Mouse (Mus musculus) heart, adult 2 months (tissue): ENCODE data around the gene Ttpal. TPM values are rescaled to one million over a fixed set of nuclear protein-coding genes. Genes with fewer than 3 reads are reported as not detected.

Experiments used
- DNase-seq, 2 experiments: peaks; one replicate each; pipeline ENCODE4 v3.0.0; 2021
- H3K27ac ChIP-seq: fragments of 200-600 bp; 2 replicates; pipeline ENCODE4 v1.8.1; 2022
- H3K27me3 ChIP-seq: fragments of 200-500 bp; 2 replicates; pipeline ENCODE4 v1.6.1; 2012; ENCODE audit warnings: mild to moderate bottlenecking, low read length, inconsistent platforms, mixed read lengths; ENCODE audit not compliant: control insufficient read depth, insufficient read depth
- H3K36me3 ChIP-seq: fragments of 200-500 bp; 2 replicates; pipeline ENCODE4 v1.6.1; 2012; ENCODE audit warnings: low read length, inconsistent platforms; ENCODE audit not compliant: control insufficient read depth, insufficient read depth
- H3K4me1 ChIP-seq: fragments of 200-500 bp; 2 replicates; pipeline ENCODE4 v1.6.1; 2011; ENCODE audit warnings: low read length; ENCODE audit not compliant: control insufficient read depth, insufficient read depth
- H3K4me3 ChIP-seq: fragments of 200-600 bp; 2 replicates; pipeline ENCODE4 v1.8.1; 2022
- H3K79me2 ChIP-seq: fragments of 200-500 bp; replicated peaks from 2 replicates; pipeline ENCODE4 v1.6.1; 2012; ENCODE audit warnings: mild to moderate bottlenecking, inconsistent platforms, low read length, moderate library complexity, mixed read lengths; ENCODE audit not compliant: control insufficient read depth, insufficient read depth
- H3K9ac ChIP-seq: fragments of 200-500 bp; 2 replicates; pipeline ENCODE4 v1.6.1; 2012; ENCODE audit warnings: low read depth, mild to moderate bottlenecking, control low read depth, inconsistent platforms, low read length, mixed read lengths
- CTCF ChIP-seq: fragments of 200-600 bp; IDR thresholded peaks from 2 replicates; pipeline ENCODE4 v1.8.1; 2022; ENCODE audit warnings: antibody characterized with exemption, mild to moderate bottlenecking, moderate library complexity
- EP300 ChIP-seq: fragments of 200-500 bp; IDR thresholded peaks from 2 replicates; pipeline ENCODE4 v1.6.1; 2011; ENCODE audit warnings: low read depth, low read length, control low read depth; ENCODE audit not compliant: insufficient read depth
- POLR2A ChIP-seq: fragments of 200-500 bp; IDR thresholded peaks from 2 replicates; pipeline ENCODE4 v1.6.1; 2011; ENCODE audit warnings: mild to moderate bottlenecking, low read depth, low read length, control low read depth; ENCODE audit not compliant: insufficient read depth
- WGBS: fragments of 180-500 bp; shearing (Covaris S2); methylation state at CpG from one replicate; pipeline ENCODE4 v1.1.7; 2018; 5-methylcytosine and 5-hydroxymethylcytosine counted together
- intact Hi-C: fragments of 180-260 bp; cut with DNase I; formaldehyde crosslinking; loops from one replicate; pipeline ENCODE4 v1.15.1; 2025
- long read RNA-seq: library from polyadenylated mRNA; stranded (forward); transcript quantifications from one replicate; pipeline ENCODE4 v2.0.0, GENCODE M21; 2021
- polyA plus RNA-seq: library from polyadenylated mRNA; depleted of rRNA; stranded (reverse); fragments of >200 nt; gene quantifications from 2 replicates; pipeline ENCODE4 v1.2.3, GENCODE M21; 2012; rRNA removed
- total RNA-seq, 2 experiments: library from RNA; stranded (reverse); gene quantifications; 2 replicates each; pipeline ENCODE4 v1.2.3; 2021

Gene Ttpal
- 10 to 100 TPM; 11.0 to 13.6 TPM for total RNA-seq
- polyA plus RNA-seq, result 10.2 and 11.0 TPM in 2 replicates
- long read RNA-seq, full-length matches to known transcripts, result 6 of 15 reads
- long read RNA-seq, partial matches to known transcripts, result 0 of 15 reads
- long read RNA-seq, other reads (novel, unspliced or antisense), result 9 of 15 reads

GRCm38 (mm10) chr2:163602101-163602971 is at the start of gene Ttpal:
TSS of gene Ttpal (plus strand) at chr2:163602314.
- Histone ChIP-seq H3K27ac (peak within 1 kb of the TSS; percentile 96), H3K36me3 (peaks cover 3% of the 10 kb centered on the region; the same call in 1 of the 2 replicates), H3K4me1 (peaks cover 6% of the 10 kb centered on the region), H3K9ac (peak within 1 kb of the TSS; percentile 94), H3K27me3 (no peaks in the 10 kb centered on the region), H3K4me3 (peak within 1 kb of the TSS; percentile 96), H3K79me2 (no peaks in the 10 kb centered on the region)
- under 1% methylated on average over 57 of the region's 57 CpGs for WGBS
- TF ChIP-seq EP300 (peak; percentile 66; the same call in 1 of the 2 replicates), CTCF (peak; percentile 84), POLR2A (peak; percentile 75)
- intact Hi-C loops, result loop anchor here (1.0 to 10.0 kb wide), 3 partner anchors 42 to 182 kb away; partner anchors contain the start of gene Serinc3
- peak; percentile 91 to 92 for DNase-seq

GRCm38 (mm10) chr2:163552518-163552929 is 49.6 kb upstream of the Ttpal start:
- TF ChIP-seq EP300 (no peak), CTCF (no peak), POLR2A (no peak)
- H3K4me3 ChIP-seq, result no peak overlapping the region
- no peaks in the 10 kb centered on the region for H3K27me3 ChIP-seq
- H3K36me3 ChIP-seq, result no peaks in the 10 kb centered on the region
- no peak overlapping the region for H3K9ac ChIP-seq
- intact Hi-C loops, result no loop called here
- DNase-seq, result no peak
- no peaks in the 10 kb centered on the region for H3K4me1 ChIP-seq
- H3K79me2 ChIP-seq, result no peaks in the 10 kb centered on the region
- H3K27ac ChIP-seq, result no peak overlapping the region
- WGBS, result 69% methylated on average over 8 of the region's 8 CpGs

- WGBS, result 74% methylated on average over 4 of the region's 4 CpGs
Measured at GRCm38 (mm10) chr2:163554425-163554982, 47.6 kb upstream of the Ttpal start.

GRCm38 (mm10) chr2:163554996-163555395 is 47.1 kb upstream of the Ttpal start:
- intact Hi-C loops, result no loop called here
- 46% methylated on average over 6 of the region's 6 CpGs for whole genome bisulfite sequencing
- no peak for DNase-seq
- TF ChIP-seq POLR2A, result no peak
- no peak for TF ChIP-seq CTCF
- TF ChIP-seq EP300, result no peak
- H3K4me3 ChIP-seq, result no peak overlapping the region
- no peaks in the 10 kb centered on the region for H3K4me1 ChIP-seq
- no peaks in the 10 kb centered on the region for H3K79me2 ChIP-seq
- no peaks in the 10 kb centered on the region for H3K36me3 ChIP-seq
- no peaks in the 10 kb centered on the region for H3K27me3 ChIP-seq
- no peak overlapping the region for H3K9ac ChIP-seq
- H3K27ac ChIP-seq, result no peak overlapping the region

More at GRCm38 (mm10) chr2:163554425-163554982, 47.6 kb upstream of the Ttpal start:
- Histone ChIP-seq H3K36me3 (no peaks in the 10 kb centered on the region), H3K4me3 (no peak overlapping the region), H3K4me1 (no peaks in the 10 kb centered on the region), H3K27ac (no peak overlapping the region), H3K79me2 (no peaks in the 10 kb centered on the region), H3K9ac (no peak overlapping the region), H3K27me3 (no peaks in the 10 kb centered on the region)
- intact Hi-C loops, result no loop called here
- TF ChIP-seq POLR2A (no peak), EP300 (no peak), CTCF (no peak)
- DNase-seq, result no peak

GRCm38 (mm10) chr2:163555417-163555816 is 46.7 kb upstream of the Ttpal start:
- H3K27me3 ChIP-seq, result no peaks in the 10 kb centered on the region
- 35% methylated on average over 13 of the region's 13 CpGs for WGBS
- no peaks in the 10 kb centered on the region for H3K36me3 ChIP-seq
- TF ChIP-seq POLR2A, result no peak
- no peak for TF ChIP-seq EP300
- no peak for TF ChIP-seq CTCF
- H3K4me1 ChIP-seq, result no peaks in the 10 kb centered on the region
- H3K9ac ChIP-seq, result no peak overlapping the region
- H3K4me3 ChIP-seq, result no peak overlapping the region
- H3K79me2 ChIP-seq, result no peaks in the 10 kb centered on the region
- H3K27ac ChIP-seq, result no peak overlapping the region
- no peak for DNase-seq
- intact Hi-C loops, result no loop called here
